8 mouse cellular contexts compared by ENCODE assay signal in genomic region chr4:141077681-141078509, GRCm38 (mm10). TPM values are rescaled to one million over a fixed set of nuclear protein-coding genes. Genes with fewer than 3 reads are reported as not detected.
DNase-seq lines count a peak whose midpoint lies in the region; ATAC-seq and TF ChIP-seq lines count a peak whose summit lies in the region.

Gene Necap2, minus strand, starts transcription at chr4:141078357.

- peak; percentile 94 to 96 for TF ChIP-seq POLR2A in MEL (IDR thresholded peaks at IDR 0.05; ENCODE audit: control insufficient read depth in 1 of 2, insufficient read depth in 1 of 2, low read depth in 1 of 2, low read length in 2 of 2, poor library complexity in 1 of 2)
- TF ChIP-seq POLR2A in cerebellum, adult 2 months (IDR thresholded peaks at IDR 0.05; ENCODE audit: borderline replicate concordance, insufficient read depth, low read length), result peak; percentile 98; the same call in 1 of the 2 replicates

- under 1% methylated on average over 67 of the region's 67 CpGs for WGBS in cerebellum, adult 2 months
- WGBS in lung, embryonic 16.5 days, result under 1% methylated on average over 64 of the region's 67 CpGs

- TF ChIP-seq RAD21 in MEL (IDR thresholded peaks at IDR 0.05; ENCODE audit: low read depth, low read length), result no peak

- no peaks in the 10 kb centered on the region for H3K9me3 ChIP-seq in MEL (replicated peaks; ENCODE audit: insufficient read depth, low read length)
- H3K9me3 ChIP-seq in lung, embryonic 16.5 days (ENCODE audit: control insufficient read depth, low read length), result no peaks in the 10 kb centered on the region

- H3K4me1 ChIP-seq in MEL (ENCODE audit: control insufficient read depth in 1 of 2, insufficient read depth in 2 of 2, low read length in 2 of 2), result peaks cover 10 to 31% of the 10 kb centered on the region in 2 experiments
- peaks cover 14% of the 10 kb centered on the region for H3K4me1 ChIP-seq in cerebellum, adult 2 months (ENCODE audit: control insufficient read depth, insufficient read depth, low read length)
- peaks cover 21% of the 10 kb centered on the region for H3K4me1 ChIP-seq in lung, embryonic 16.5 days (replicated peaks; ENCODE audit: control insufficient read depth, insufficient read depth, low read length)

- peak within 1 kb of the TSS; percentile 93 for H3K27ac ChIP-seq in MEL (ENCODE audit: control insufficient read depth, low read depth, low read length)
- H3K27ac ChIP-seq in cerebellum, adult 2 months (ENCODE audit: insufficient read depth, low read length), result peak within 1 kb of the TSS; percentile 44
- peak within 1 kb of the TSS; percentile 71 for H3K27ac ChIP-seq in lung, embryonic 16.5 days (ENCODE audit: low read length)

- H3K27me3 ChIP-seq in MEL (ENCODE audit: control insufficient read depth in 1 of 2, insufficient read depth in 2 of 2, low read length in 2 of 2), result no peaks in the 10 kb centered on the region
- H3K27me3 ChIP-seq in cerebellum, adult 2 months (ENCODE audit: control insufficient read depth, insufficient read depth, low read length), result no peaks in the 10 kb centered on the region
- no peaks in the 10 kb centered on the region for H3K27me3 ChIP-seq in lung, embryonic 16.5 days (ENCODE audit: control insufficient read depth, insufficient read depth, low read depth, low read length)

- peak; percentile 64 to 87 (median 80) for TF ChIP-seq CTCF in MEL (IDR thresholded peaks at IDR 0.05 in 2 of 3, conservative IDR thresholded peaks at IDR 0.05 in 1 of 3; ENCODE audit: control insufficient read depth in 1 of 3, insufficient read depth in 1 of 3, low read depth in 2 of 3, low read length in 3 of 3, poor library complexity in 1 of 3, severe bottlenecking in 1 of 3)
- peak; percentile 63 for TF ChIP-seq CTCF in cerebellum, adult 2 months (IDR thresholded peaks at IDR 0.05; ENCODE audit: borderline replicate concordance, insufficient read depth, low read depth, low read length)

- peaks cover 2 to 29% of the 10 kb centered on the region in 2 experiments; a peak in 3 of 4 replicates for H3K36me3 ChIP-seq in MEL (ENCODE audit: control insufficient read depth in 1 of 2, insufficient read depth in 2 of 2, low read length in 2 of 2)
- H3K36me3 ChIP-seq in lung, embryonic 16.5 days (ENCODE audit: control insufficient read depth, insufficient read depth, low read length), result no peaks in the 10 kb centered on the region

- ATAC-seq in hematopoietic stem cell, adult 5-6 weeks (replicated peaks in 1 of 2; ENCODE audit: insufficient read depth in 1 of 2, low FRiP score in 2 of 2, low TSS enrichment in 1 of 2, low read depth in 1 of 2, poor library complexity in 2 of 2, severe bottlenecking in 2 of 2), result peak; percentile 94
- ATAC-seq in lung, embryonic 16.5 days (ENCODE audit: low read depth), result peak; percentile 93

- TF ChIP-seq EP300 in MEL (IDR thresholded peaks at IDR 0.05; ENCODE audit: low read depth in 1 of 2, low read length in 2 of 2), result peak in 1 of 2 experiments; percentile 31; a peak in 2 of 4 replicates

- peak within 1 kb of the TSS; percentile 95 for H3K4me2 ChIP-seq in lung, embryonic 16.5 days (ENCODE audit: low read depth, low read length)

- peaks cover 32% of the 10 kb centered on the region for H3K79me2 ChIP-seq in MEL (ENCODE audit: control insufficient read depth, insufficient read depth, low read length, poor library complexity)

- H3K9ac ChIP-seq in MEL (ENCODE audit: control insufficient read depth, low read depth, low read length, poor library complexity, severe bottlenecking), result peak within 1 kb of the TSS; percentile 84
- H3K9ac ChIP-seq in lung, embryonic 16.5 days (ENCODE audit: low read length), result peak within 1 kb of the TSS; percentile 95

- peak; percentile 96 for DNase-seq in MEL (ENCODE audit: low read depth, low spot score)
- peak; percentile 94 to 95 for DNase-seq in cerebellum, adult 2 months
- DNase-seq in forelimb bud, embryonic 11.5 days (ENCODE audit: low read depth, low spot score), result peak; percentile 95
- DNase-seq in layer of hippocampus, adult 9-10 months (ENCODE audit: low spot score), result peak; percentile 87
- DNase-seq in ovary, postnatal 10 days (ENCODE audit: low spot score), result peak; percentile 79
- peak; percentile 93 to 98 for DNase-seq in thymus, postnatal 10 days (ENCODE audit: low spot score in 2 of 2)

- peak within 1 kb of the TSS; percentile 92 to 98 for H3K4me3 ChIP-seq in MEL (ENCODE audit: control insufficient read depth in 1 of 2, insufficient read depth in 1 of 2, low read depth in 2 of 2, low read length in 2 of 2)
- H3K4me3 ChIP-seq in cerebellum, adult 2 months (replicated peaks; ENCODE audit: insufficient read depth, low read depth, low read length), result peak within 1 kb of the TSS; percentile 97
- peak within 1 kb of the TSS; percentile 99 for H3K4me3 ChIP-seq in lung, embryonic 16.5 days (ENCODE audit: low read length)

TF ChIP-seq in MEL, 35 proteins besides CTCF, POLR2A, EP300 and RAD21:
- TF ChIP-seq MAZ (IDR thresholded peaks at IDR 0.05; ENCODE audit: low read depth, low read length) (peak; percentile 97), GATA1 (IDR thresholded peaks at IDR 0.05; ENCODE audit: low read depth, low read length) (peak; percentile 11; the same call in 1 of the 2 replicates), USF1 (IDR thresholded peaks at IDR 0.05; ENCODE audit: low read depth, low read length) (0 out of 2 replicates have a peak, but pooled peaks have one; percentile 28), MAFK (IDR thresholded peaks at IDR 0.05; ENCODE audit: borderline replicate concordance, low read depth, low read length) (no peak), MAX (IDR thresholded peaks at IDR 0.05; ENCODE audit: low read length) (no peak), JUND (IDR thresholded peaks at IDR 0.05; ENCODE audit: low read depth, low read length) (no peak), GABPA (IDR thresholded peaks at IDR 0.05; ENCODE audit: low read depth, low read length) (no peak), KAT2A (conservative IDR thresholded peaks at IDR 0.05; ENCODE audit: low read depth, low read length) (peak; percentile 68; the same call in 1 of the 2 replicates), TAL1 (IDR thresholded peaks at IDR 0.05; ENCODE audit: low read length) (no peak), BHLHE40 (IDR thresholded peaks at IDR 0.05; ENCODE audit: borderline replicate concordance, low read depth, low read length) (no peak), RCOR1 (IDR thresholded peaks at IDR 0.05; ENCODE audit: low read depth, low read length) (no peak), SMC3 (IDR thresholded peaks at IDR 0.05; ENCODE audit: low read depth, low read length) (peak; percentile 18; the same call in 1 of the 2 replicates), TCF12 (IDR thresholded peaks at IDR 0.05; ENCODE audit: low read depth, low read length) (peak; percentile 68), ZMIZ1 (IDR thresholded peaks at IDR 0.05; ENCODE audit: low read depth, low read length) (peak; percentile 86), MXI1 (IDR thresholded peaks at IDR 0.05; ENCODE audit: low read depth, low read length) (peak; percentile 87), ZNF384 (IDR thresholded peaks at IDR 0.05; ENCODE audit: low read depth, low read length) (0 out of 2 replicates have a peak, but pooled peaks have one; percentile 5), MEF2A (IDR thresholded peaks at IDR 0.05; ENCODE audit: extremely low read depth, insufficient replicate concordance, low read depth, low read length, poor library complexity, severe bottlenecking) (0 out of 2 replicates have a peak, but pooled peaks have one; percentile 25), E2F4 (IDR thresholded peaks at IDR 0.05; ENCODE audit: borderline replicate concordance, low read depth, low read length) (no peak), NRF1 (IDR thresholded peaks at IDR 0.05; ENCODE audit: insufficient read depth, low read depth, low read length, poor library complexity, severe bottlenecking) (peak; percentile 34; the same call in 1 of the 2 replicates), UBTF (IDR thresholded peaks at IDR 0.05; ENCODE audit: borderline replicate concordance, insufficient read depth, low read depth, low read length) (no peak), CHD1 (IDR thresholded peaks at IDR 0.05; ENCODE audit: low read depth, low read length) (peak; percentile 31; the same call in 1 of the 2 replicates), HCFC1 (IDR thresholded peaks at IDR 0.05; ENCODE audit: low read depth, low read length) (peak; percentile 94), POLR2AphosphoS5 (IDR thresholded peaks at IDR 0.05; ENCODE audit: borderline replicate concordance, low read depth, low read length) (no peak), USF2 (IDR thresholded peaks at IDR 0.05; ENCODE audit: borderline replicate concordance in 1 of 2, insufficient read depth in 1 of 2, low read depth in 1 of 2, low read length in 2 of 2) (no peak), ZKSCAN1 (IDR thresholded peaks at IDR 0.05; ENCODE audit: low read depth, low read length) (no peak), CHD2 (IDR thresholded peaks at IDR 0.05; ENCODE audit: low read length) (no peak), ZC3H11A (IDR thresholded peaks at IDR 0.05; ENCODE audit: low read depth, low read length) (no peak), ELF1 (IDR thresholded peaks at IDR 0.05; ENCODE audit: low read depth, low read length) (peak; percentile 99), ETS1 (IDR thresholded peaks at IDR 0.05; ENCODE audit: low read depth, low read length) (peak; percentile 65), POLR2AphosphoS2 (IDR thresholded peaks at IDR 0.05; ENCODE audit: low read length) (peak; percentile 83; the same call in 1 of the 2 replicates), SIN3A (IDR thresholded peaks at IDR 0.05; ENCODE audit: low read length) (peak; percentile 93), TBP (IDR thresholded peaks at IDR 0.05; ENCODE audit: low read depth, low read length) (peak; percentile 92), MYC (IDR thresholded peaks at IDR 0.05; ENCODE audit: low read depth, low read length) (no peak), MYB (IDR thresholded peaks at IDR 0.05; ENCODE audit: low read depth, low read length) (no peak), NELFE (IDR thresholded peaks at IDR 0.05; ENCODE audit: low read depth, low read length) (peak; percentile 94)

RNA-seq across cellular contexts. Expression of gene Necap2, which starts in this region (rescaled TPM):
- 45.1 and 57.4 TPM in 2 replicates for total RNA-seq in MEL (2012; rRNA removed)
- 10 to 100 TPM in 1 of 2 experiments, not detected in 1; 75.6 TPM for polyA plus RNA-seq in MEL (2012; ENCODE audit: insufficient read depth in 1 of 2, insufficient read length in 2 of 2, low read depth in 1 of 2, low replicate concordance in 2 of 2, missing spikeins in 1 of 2)
- polyA plus RNA-seq in cerebellum, adult 2 months (2012; rRNA removed), result 66.3 and 68.7 TPM in 2 replicates
- total RNA-seq in hematopoietic stem cell, adult 5-6 weeks (2017), result 44.7 and 59.7 TPM in 2 replicates
- polyA plus RNA-seq in lung, embryonic 16.5 days (2015; fragmentation: Nextera tagmentation; extraction: Ambion mirVana), result 108 and 116 TPM in 2 replicates

Comparison
In these comparisons a context has a peak if more than half of its experiments do, and no peak if none do; other contexts are left out.
1. Peak in every context shown above with its lines: DNase-seq, ATAC-seq, H3K4me3 ChIP-seq and H3K27ac ChIP-seq.